Mouse (Mus musculus) right cerebral cortex, adult 2 months (tissue): Measurements from ENCODE around the gene Sept4.

Experiments
- DNase-seq, 2 experiments: peaks; one replicate each; pipeline ENCODE4 v3.0.0; 2021 to 2022; ENCODE audit warnings: low spot score in 2 of 2

Gene Sept4

DNA sequence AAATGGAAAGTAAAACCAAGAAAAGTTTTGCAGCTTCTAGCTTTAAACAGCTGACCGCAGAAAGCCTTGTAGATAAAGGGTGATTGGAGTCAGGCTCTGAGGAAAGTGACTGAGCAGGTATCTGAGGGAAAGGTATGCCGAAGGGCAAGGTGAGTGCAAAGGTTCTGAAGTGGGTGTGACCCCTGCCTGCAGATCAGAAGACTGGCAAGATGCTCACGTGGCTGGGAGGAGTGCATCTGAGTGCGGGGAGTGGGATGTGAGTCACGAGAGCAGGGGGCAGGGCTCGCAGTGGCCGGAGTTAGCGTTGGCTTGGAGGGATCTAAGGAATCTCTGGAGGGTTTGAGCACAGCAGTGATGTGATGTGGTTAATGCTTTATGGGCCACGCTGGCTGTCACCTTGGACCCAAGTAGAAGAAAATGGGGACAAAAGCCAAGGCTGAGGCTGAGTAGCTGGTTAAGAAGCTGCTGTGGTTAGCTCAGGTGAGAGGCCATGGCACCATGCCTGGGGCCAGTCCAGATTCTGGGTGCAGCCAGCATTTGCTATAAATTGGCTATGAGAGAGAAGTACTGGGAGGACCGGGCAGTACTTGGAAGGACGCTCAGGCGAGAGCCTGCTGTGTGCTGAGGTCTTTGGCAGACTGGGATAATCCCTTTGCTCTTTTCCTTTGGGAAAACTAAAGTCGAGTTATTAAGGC is 30.8 kb downstream of the Sept4 start:
- DNase-seq: no peak

DNA sequence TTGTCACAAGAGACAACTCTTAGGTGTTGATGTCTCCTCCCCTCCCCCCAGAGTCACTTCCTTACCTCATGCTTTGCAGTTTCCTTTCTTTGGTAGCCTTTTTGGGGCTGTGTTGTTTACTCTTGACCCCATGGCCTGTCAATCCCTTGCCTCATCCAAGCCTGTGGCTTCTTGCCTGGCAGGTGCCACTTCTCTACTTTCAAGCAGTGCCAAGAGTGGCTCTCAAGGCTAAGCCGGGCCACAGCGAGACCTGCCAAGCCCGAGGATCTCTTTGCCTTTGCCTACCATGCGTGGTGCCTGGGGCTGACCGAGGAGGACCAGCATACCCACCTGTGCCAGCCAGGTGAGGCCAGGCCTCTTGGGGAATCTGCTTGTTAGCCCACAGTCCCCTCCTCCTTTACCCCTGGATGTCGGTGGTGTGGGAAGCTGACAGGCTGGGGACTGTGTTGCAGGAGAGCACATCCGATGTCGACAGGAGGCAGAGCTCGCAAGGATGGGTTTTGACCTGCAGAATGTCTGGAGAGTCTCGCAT is 31.7 kb downstream of the Sept4 start:
- DNase-seq: no peak

DNA sequence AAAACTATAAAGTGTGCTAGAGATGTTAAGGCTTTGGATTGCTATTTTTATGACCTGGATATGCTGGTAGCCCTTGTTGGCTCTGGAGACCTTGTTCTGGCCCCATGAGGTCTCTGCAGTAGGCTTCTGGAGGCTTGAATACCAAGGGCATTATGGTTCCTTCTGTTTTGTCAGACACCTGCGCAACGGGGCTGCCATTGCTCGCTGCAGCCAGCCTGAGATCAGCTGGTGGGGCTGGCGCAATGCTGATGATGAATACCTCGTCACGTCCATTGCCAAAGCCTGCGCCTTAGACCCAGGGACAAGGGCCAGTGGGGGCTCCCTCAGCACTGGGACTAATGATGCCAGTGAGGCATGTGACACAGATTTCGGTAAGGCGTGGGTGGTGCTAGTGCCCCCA is 33.5 kb downstream of the Sept4 start:
- DNase-seq: no peak

DNA sequence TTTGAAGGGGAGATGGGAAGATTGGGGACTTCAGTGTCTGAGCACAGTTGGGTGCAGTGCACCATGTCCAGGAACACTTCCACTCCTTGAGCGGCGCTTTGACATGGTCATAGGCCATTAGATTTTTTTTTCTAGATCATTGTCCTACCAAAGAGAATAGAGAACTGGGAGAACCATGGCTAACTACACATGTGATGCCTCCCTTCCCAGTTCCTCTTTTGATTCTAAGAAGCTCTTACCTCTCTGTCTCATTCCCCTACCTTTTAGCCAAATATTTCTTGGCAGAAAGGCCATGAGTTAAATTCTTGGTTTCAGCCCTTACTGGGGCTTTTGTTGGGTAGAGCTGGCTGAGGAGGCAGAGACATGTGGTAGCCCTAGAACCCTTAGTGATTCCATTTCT is 34.9 kb downstream of the Sept4 start:
- DNase-seq: no peak

DNA sequence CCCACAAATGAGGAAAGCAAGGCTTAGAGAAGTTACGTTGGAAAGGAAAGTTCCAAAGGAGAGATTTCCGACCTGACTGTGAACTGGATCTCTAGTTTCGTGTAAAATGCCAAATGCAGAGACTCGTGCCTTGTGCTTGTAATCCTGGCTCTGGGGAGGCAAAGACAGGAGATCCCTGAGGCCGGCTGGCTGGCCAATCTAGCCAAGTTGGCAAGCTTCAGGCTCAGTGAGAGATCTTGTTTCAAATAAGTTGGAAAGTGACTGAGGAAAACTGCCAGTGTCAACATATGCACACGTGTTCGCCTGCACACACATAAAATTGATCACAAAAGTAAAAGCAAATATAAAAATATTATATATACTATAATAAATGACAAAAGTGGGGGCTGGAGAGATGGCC is 40.6 kb downstream of the Sept4 start:
- DNase-seq: no peak

DNA sequence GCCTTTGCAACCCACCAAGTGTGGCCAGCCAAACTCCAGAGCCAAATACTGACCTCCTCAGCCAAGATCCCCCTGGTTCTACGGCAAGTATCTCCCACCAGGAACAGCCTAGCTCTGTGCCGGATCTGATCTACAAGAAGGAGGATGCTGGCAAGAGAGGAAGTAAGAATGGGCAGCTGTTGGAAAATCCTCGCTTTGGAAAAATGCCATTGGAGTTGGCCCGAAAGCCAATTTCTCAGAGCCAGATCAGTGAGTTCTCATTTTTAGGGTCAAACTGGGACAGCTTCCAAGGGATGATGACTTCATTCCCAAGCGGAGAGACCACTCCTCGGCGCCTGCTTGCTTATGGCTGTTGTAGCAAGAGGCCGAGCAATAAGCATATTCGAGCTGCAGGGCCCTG is 42.8 kb downstream of the Sept4 start:
- no peak for DNase-seq

DNA sequence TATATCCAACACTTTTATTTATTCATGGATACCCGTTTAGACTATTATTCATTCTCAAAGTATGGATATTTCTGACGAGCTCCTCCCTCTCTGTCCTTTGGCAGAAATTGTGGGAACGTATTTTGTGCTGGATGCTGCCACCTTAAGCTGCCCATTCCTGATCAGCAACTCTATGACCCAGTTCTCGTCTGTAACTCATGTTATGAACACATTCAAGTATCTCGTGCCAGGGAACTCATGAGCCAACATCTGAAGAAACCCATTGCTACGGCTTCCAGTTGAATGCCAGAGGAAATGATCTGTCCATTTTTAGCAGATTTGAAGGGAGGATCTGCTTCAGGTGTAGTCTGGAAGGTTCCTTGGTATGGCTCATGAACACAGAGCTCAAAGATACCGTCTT is 45.3 kb downstream of the Sept4 start:
- no peak for DNase-seq

DNA sequence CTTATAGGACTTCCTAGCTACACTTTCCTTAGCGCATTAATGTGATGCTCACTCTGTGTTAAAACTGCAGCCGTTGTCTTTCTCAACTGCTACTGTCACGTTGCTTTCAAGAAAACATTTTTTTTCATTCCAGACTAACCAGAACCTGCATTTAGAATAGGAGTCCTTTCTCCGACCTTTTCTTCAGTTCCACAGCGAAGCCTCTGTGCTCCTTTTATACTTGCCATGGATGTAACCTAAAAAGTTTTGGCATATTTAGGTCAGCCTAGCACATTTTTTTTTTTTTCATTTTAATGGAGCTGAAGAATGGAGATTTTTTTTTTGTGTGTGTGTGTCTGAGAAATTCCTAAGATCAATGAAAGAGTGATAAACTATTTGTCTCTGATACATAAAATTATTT is 46.8 kb downstream of the Sept4 start:
- DNase-seq: no peak

DNA sequence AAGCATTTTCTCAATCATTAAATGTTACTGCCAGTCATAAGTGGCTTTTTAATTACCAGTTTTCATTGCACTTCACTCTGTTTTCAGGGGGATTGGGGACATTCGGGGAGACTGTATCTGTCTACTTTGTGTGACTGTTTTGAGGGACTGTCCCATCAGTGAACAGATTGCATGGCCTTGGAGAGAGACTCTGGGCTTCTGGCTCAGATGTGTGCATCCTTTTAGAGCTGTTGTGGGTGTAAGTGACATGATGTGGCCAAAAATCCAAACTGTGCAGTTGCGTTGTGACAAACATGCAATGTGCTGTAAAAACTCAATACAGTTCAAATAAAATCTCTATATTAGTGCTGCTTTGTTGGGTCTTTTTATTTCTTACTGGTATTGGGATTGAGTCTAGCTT is 47.2 kb downstream of the Sept4 start:
- DNase-seq: no peak

DNA sequence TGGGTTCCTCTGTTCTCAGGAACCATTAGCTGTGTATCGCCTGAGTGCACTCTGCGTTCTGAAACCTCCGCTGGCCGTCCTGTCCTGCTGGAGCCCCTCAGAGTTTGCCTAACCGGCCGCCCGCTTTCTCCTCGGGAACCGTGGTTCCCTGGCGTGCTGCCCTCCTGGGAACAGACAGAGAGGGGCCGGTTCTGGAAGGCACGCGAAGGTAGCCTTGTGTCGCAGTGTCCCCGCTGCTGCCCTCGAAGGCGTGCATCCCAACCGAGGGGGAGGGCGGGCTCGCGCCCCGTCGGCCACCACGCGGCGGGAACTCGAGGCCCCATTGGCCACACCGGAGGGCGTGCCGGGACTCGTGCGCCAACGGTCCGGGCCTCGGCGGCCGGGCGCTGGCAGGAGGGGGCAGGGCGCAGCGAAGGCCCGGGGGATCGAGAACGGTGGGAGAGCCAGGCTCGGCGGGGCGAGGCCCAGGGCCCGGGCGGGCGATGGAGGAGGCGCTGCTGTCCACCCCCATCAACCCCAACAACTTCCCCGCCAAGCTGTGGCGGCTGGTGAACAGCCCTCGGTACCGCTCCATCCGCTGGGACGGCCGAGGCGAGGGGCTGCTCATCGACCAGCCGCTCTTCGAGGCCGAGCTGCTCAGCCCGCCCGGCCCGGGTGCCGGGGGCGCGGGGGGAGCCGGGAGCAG is 48.2 kb downstream of the Sept4 start, which contains the start of gene Hsf5:
Gene Hsf5, plus strand, starts transcription at position 375 of the 685 bp plus-strand sequence.
- DNase-seq: no peak

DNA sequence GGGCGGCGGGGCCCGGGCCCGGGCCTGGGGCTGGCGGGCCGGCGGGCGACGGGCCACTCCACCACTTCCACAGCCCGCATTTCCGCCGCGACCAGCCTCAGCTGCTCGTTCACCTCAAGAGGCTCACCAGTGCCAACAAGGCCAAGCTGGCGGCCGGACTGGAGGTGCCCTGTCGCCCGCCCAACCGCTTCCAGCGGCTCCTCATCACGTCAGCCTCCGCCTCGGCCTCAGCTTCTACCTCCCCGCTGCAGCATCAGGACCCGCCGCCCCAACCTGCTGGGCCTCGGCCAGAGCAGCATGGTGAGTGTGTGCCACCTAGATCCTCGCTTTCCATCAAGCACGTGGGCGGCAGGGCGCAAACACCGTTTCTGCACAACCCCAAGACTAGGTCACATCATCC is 48.9 kb downstream of the Sept4 start:
- DNase-seq: no peak

DNA sequence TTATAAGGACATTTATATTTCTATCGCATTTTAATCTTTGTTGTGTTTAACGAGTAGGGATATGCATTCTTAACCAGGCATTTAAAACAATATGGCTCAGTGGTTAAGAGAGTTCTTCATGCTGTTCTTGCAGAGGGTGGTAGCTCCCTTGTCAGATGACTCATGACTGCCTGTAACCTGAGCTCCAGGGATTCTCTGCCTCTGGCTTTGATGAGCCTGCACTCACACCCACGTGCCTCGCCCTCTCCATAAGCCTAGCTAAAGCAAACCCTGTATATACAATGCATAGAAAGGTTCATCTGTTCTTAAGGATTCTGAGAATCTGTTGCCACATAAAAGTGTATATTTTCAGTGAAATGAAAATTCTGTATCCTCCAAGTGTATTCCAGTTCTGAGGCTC is 54.5 kb downstream of the Sept4 start:
- DNase-seq: no peak

DNA sequence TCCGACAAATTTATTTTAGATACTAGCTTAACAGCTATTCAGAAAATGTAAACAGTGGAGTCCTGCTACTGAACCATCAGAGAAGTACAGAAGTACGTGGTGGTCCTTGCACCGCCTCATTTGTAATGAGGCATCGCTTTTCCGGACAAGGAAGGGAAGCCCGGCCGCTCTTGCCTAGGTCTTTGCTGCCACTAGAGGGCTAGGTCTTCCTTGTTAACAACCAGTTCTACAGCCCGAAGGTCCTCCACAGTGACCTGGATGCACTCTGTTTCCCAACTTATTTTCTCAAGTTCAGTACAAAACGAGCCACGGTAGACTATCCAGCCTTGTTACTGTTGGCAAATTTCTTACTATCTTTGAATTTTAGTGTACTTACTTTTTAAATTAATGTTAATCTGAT is 61.2 kb downstream of the Sept4 start:
- no peak for DNase-seq

DNA sequence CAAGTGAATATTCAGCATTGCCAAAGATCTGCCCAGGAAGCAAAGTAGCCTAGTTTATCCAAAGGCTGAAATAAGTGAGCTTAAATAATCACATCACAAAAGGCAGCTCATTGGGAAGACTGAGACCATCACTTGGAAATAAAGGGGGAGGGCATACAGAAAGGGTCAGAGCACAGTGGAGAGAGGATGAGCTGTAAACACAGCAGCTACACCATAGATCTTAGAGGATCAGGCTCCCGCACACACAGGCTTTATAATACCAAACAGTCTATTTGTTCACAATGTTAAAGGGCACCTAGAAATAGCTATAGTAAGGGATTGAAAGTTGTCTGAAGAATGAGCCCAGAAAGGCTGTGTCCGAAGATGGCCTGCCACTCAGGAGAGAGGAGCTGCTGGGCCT is 70.1 kb downstream of the Sept4 start:
- no peak for DNase-seq

DNA sequence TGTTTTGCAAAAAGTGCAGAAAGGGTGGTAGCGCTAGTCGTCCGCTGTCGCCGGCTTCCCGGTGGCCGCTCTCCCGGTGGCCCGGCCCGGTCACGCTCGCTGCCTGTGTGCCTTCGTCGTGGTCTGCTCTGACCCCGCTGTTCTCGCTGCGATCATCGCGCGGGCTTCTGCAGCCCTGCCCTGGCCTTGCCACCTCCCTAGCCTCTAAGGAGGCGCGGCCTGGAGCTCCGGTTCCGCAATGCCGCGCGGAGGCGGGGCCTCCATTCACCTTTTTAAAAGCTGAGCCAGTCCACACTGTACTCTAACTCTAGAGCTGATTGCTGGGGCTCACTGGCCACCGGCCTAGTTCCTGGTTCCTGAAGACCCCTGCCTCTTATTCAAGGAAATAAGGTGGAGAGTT is 70.5 kb downstream of the Sept4 start:
- no peak for DNase-seq
